Mouse (Mus musculus) frontal cortex, postnatal 14 days (tissue): ENCODE results near the gene Traf3ip1.
A peak's percentile ranks its signal among the peaks of the same experiment; 100 is the strongest.

Experiments
- DNase-seq, 2 experiments: peaks; one replicate each; pipeline ENCODE4 v3.0.0; 2022; ENCODE audit warnings: low spot score in 2 of 2

The Traf3ip1 gene

DNA sequence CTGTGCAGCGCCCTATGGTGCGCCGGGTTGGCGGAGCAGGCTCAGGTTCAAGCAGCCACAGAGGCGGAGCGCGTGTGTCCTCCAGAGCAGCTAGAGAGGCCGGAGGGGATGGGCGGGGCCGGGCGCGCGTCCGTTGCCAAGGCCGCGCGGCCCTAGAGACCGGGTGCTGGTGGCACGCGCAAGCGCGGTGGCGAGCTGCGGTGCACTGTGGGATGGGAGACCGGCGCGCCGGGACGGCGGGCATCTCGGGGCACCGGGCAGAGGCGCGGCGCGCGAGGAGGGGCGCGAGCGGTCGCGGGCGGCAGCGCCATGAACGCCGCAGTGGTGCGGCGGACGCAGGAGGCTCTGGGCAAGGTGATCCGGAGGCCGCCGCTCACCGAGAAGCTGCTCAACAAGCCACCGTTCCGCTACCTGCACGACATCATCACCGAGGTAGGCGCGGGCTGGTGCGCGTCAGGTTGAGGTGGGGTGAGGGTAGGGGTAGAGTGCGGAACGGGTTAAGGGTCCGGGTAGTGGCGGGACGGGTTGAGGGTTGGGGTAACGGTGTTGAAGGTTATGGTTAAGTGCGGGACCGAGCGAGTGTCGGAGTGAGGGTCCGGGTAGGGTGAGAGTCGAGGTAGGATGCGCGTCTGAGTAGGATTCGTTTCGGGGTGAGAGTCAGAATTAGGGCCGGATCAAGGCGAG, at the start of gene Traf3ip1:
Gene Traf3ip1 (plus strand): TSS at position 191 of the 684 bp plus-strand sequence.
- peak; percentile 78 to 82 for DNase-seq

DNA sequence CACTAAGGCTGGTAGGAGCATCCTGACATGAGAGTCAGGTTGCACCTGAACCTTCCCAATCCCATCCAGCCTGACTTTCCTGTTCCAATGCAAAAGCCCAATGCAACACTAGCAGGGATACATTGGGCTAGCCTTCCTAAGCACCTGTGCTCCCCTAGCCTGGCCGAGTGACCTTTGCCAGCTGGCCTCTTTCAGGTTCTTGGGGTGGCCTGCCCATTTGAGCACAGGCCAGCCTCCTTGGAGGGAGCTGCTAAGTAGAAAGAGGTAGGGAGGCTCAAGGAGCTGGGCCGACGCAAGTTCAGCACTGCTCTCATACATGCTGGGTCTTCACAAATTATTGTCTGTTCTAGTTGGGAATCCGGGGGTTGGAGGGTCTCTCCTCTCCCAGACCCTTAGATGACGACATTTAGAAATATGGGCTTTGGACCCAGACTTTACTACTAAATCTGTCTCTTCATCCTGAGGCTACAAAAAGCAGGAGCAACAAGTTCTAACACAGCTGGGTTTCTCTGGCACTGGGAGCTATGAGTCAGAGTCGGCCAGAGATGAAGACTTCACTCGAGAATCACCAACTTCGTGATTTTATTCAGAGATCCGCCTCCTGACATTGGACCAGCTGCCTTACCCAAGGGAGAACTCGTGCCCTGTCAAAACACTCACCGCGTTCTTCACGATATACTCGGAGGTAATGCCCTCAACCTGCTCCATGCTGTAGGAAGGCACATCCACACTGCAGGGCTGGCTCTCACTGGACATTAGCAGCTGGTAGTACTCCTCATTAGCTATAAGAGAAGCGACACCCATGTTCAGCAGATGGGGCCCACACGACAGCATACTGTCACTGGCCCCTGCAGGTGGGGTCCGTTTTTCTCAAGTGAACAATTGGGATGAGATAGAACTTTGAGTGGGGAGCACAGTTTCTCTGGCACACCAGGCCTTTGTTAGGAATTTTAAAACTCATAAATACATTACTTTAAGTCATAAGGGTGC, 49.3 kb upstream of the Traf3ip1 start:
- no peak for DNase-seq

DNA sequence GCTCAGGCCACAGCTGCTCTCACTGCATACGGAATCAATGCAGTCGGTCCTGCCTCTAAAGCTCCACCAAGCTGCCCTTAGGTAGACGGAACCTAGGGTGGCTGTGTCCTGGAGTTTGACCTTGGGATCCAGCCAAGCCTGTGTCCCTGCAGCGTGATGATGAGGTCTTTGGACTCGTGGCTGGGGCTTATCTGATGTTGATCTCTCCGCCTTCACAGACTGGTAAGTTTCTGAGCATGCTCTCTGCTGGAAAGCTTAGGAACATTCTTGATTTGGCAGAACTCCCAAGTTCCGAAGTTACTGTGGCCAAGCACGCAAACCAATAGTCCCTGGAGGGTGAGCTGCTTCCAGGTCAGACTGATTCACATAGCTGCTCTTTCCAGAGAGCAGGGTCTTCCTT, 48.4 kb upstream of the Traf3ip1 start:
- DNase-seq, result no peak

DNA sequence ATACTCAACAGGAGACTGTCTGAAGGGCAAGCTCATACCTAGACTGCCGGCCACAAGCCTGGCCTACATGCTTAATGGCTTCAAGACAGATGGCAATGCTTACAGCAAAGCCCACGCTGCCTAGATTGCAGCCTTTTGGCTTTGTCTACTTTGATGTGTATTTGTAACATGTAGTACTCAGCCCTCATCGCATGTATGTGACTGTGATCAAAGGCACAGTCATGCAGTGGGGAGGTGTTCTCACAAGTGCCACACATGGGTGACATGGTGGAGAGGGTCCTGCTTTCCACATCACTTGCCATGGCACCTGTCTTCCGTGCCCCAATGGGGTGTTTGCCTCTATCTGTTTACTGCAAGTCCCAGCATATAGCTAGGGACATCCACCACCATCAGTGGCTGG, 47.9 kb upstream of the Traf3ip1 start:
- DNase-seq, result no peak

- no peak for DNase-seq
These were observed 45.8 kb upstream of the Traf3ip1 start for GRCm38 (mm10) chr1:91448688-91449087.

DNA sequence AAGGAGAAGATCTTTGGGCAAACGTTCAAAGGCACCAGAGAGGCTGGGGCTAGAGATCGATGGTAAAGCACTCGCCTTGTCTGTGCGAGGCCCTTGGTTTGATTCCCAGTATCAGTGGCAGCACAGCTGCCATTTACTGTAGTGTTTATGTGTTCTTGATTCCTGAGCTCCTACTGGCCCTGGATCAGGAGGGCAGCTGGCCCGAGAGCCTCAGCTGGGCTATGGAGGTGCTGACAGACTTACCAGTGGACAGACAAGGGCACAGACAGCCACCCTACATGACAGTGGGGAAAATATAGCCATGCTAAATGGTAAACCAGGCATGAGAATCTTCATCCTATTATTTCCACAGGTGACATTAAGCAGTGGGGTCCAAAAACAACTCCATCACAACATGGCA, 43.6 kb upstream of the Traf3ip1 start:
- DNase-seq, result no peak

- no peak for DNase-seq
These were observed 42.8 kb upstream of the Traf3ip1 start for GRCm38 (mm10) chr1:91451547-91452084.

DNA sequence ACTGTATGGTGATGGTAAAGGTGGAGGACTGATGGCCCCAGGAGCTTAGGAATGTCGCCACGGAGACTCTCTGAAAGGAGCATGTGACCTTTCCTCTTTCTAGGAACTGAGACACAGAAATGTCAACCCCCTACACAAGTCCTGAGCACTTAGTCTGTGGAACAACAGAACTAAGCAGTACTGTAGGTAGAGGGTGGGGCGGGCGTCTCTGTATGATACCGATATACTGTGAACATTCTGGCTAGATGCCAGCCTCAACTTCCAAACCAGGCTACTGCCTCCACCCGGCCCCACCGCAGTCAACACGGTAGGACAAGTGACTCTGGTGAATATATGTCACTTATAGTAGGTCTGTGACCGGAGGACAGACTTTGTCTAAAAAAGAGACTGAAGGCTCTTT, 40.5 kb upstream of the Traf3ip1 start:
- no peak for DNase-seq

DNA sequence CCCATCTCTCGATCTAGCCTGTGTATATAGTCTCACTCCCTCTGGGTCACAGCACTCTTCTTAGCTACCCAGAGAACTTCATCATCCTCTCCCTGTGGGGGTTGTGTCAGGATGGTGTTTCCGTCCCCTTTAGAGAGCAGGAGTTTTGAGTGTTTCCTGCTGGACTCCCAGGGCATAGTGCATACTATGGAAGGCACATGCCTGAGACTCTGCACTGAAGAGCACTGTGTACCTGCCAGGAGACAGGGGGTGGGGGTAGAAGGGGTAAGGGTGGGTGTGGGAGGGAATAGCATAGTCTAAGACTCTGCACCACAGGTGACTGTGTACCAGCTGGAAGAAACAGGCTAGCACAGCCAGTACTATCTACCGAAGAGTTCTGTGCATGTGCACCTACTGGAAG, 40.1 kb upstream of the Traf3ip1 start:
- DNase-seq, result no peak

- DNase-seq, result no peak
These were observed 39.5 kb upstream of the Traf3ip1 start for GRCm38 (mm10) chr1:91454927-91455326.

- no peak for DNase-seq
These were observed 38.7 kb upstream of the Traf3ip1 start for GRCm38 (mm10) chr1:91455661-91456161.

DNA sequence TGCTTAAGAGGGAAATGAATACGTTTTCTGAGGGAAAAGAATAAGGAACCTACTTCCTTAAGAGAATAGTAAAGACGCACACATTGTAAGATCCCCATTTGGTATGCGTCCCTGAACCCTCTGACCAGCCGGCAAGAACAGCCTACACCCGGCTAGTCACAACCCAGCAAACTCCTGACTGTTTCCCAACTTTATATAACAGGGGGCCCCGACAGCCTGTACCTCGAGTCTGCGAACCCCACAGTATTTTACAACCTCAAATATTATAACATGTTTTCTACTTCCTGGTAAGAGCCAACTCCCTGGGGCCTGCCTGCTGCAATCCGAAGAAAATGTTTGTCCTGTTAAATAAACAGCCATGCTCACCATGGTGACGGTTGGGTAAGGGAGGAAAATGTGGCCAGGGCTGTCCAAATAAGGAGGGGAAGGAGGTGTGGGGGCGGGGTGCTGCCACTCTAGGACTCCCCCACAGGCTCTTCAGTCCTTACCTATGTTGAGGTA, 38.1 kb upstream of the Traf3ip1 start:
- no peak for DNase-seq

DNA sequence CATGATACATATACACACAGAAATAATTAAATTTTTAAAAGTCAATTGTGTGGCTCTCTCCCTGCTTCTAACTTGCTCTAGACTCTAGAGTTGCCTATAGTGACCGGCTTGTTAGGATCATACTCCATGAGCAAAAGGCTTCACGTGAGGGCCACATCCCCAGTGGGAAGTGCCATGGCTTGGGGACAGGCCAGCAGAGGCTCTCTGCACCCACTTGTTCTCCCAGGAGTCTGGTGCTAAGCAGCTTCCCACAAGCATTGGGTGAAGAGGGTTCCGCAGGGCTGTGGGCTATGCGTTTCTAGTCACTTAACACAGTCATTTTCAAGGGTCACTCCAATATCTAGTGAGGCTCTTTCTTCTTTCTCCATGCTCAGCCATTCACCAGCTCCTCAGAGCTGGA, 37.3 kb upstream of the Traf3ip1 start:
- no peak for DNase-seq

DNA sequence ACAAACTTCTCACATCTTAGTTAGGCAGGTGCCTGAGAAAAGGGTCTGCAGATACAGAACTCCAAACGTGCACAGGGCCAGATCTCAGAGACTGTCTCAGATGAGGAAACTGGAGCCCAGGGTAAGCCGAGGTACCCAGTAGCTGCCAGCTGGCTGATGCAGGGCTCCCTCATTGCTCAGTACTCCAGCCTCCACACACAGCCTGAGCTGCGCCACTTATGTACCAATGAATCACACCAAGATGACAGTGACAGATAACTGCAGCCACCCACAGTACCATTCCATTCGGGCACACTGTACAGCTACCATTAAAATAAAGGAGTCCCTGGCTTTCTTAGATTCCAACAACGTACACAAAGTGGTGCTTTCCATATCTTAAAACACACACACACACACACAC, 36.7 kb upstream of the Traf3ip1 start:
- peak; percentile 53 for DNase-seq

- peak; percentile 56 to 68 for DNase-seq
These were observed 36.1 kb upstream of the Traf3ip1 start for GRCm38 (mm10) chr1:91458223-91458861.

- DNase-seq, result peak; percentile 98 to 99
These were observed 35.2 kb upstream of the Traf3ip1 start, which contains the start of gene Per2 for GRCm38 (mm10) chr1:91459059-91459809. TSS of gene Per2 (minus strand) at chr1:91459324.

DNA sequence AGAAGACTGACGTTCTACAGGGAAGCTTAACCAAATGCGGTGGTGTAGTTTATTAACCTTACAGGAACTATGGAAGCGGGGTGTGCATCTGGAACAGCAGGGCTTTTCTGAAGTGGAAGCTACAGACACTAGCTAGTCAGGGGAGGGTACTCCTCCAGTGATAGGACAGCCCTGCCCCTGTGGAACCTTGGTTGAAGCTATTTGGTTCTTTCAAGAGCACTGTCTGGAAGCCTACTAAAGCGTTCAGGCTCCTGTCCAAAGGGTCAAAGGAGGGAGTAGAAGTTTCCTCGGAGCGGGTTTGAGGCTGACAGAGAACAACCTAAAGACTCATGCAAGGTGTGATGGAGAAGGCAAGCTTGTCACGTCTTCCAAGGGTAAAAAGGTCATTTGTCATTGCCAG, 34.4 kb upstream of the Traf3ip1 start:
- DNase-seq, result no peak

- DNase-seq, result no peak
These were observed 33.9 kb upstream of the Traf3ip1 start for GRCm38 (mm10) chr1:91460564-91460963.

DNA sequence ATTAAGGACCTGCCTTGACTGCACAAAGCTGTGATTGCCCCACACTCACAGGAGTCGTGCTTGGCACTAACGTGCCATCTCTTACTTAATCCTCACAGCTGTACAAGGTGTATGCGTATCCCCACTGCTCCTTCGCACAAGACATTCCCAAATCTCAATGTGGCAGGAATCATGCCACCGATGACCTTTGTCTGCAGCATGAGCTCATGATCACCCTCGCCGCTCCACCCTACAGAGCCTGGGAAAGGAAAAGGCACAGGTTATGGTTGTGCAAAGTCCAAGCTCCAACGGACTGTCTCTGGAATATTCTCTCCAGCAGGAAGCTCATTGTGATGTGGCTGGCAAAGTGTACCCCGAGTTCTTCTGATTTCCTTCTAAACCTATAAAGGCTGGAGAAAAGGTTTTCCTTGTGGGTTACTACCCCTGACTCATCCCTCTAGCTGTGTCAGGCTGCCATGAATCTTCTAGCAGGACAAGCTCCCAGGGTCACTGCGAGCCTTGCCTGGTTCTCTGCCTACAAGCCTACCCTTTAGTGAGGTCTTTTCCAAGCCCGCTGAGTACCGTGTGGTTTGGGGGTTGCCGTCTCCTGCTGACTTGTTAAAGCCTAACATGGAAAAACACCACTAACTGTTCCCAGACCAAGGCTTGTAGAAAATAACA, 31.0 kb upstream of the Traf3ip1 start:
- no peak for DNase-seq

- no peak for DNase-seq
These were observed 30.0 kb upstream of the Traf3ip1 start for GRCm38 (mm10) chr1:91464436-91464835.
